Mouse (Mus musculus): ENCODE measurements at regions not wholly inside any gene's neighbourhood (a gene's known extent, or its start where the extent isn't known, plus 50 kb on each side); places are given as distances from the start of the nearest gene placed in this dataset.

DNA sequence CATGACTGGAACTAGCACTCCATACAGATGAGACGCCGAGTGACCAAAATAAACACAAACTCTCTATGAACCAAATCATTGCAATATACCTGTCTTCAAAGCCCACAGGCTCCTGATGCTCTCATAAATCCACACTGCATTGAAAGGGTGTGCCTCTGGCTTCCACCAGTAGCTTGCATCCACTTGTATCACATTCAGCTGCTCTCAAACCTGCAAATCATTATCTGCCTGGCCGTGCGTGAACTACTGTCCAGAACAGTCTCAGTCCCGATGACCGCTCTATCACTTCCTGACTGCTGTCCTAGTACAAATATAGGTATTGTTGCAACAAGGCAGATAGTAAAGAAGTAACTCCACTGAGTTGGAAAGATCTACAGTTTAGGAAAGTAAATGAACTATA, 77.9 kb upstream of the Tsc22d2 start:
- in situ Hi-C loops (cut with MboI; ENCODE audit: unreplicated experiment in 2 of 2) = no loop called here

DNA sequence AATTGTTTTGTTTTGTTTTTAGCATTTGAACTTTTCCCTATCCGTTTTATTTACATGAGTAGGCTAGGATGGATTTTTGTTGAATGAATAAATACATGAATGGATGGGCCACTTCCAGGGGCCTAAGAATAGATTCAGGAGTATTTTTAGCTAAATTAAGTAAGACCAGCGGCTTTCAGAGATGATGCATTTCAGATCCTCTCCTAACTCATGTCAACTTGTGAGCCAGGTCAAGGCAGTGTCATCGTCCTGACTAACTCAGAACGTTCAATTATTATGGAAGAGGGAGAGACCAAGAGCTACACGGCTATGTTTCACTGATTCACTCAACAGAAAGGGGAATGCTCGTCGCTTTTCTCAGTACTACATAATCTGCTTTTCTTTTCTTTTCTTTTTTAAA, 75.5 kb upstream of the Tsc22d2 start:
- in situ Hi-C loops (cut with MboI; ENCODE audit: unreplicated experiment in 2 of 2) = no loop called here

DNA sequence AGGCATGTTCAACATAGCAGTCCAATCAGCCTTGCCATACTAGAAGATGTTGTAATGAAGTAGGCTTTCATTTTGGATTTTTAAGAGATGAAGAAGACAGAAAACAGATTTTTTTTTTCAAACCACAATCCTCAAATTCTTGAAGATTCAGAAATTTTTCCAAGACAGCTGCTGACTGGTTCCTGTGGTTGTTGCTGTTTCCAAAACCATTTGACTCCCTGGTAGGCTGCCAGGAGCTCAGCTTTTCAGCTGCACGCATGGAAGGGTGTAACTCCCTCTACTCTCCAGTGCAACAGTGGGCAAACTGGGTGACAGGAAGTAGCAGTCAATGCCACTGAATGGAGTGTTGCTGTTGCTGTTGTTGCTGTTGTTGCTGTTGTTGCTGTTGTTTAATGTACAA, 72.4 kb upstream of the Tsc22d2 start:
- in situ Hi-C loops (cut with MboI; ENCODE audit: unreplicated experiment in 2 of 2) = no loop called here

DNA sequence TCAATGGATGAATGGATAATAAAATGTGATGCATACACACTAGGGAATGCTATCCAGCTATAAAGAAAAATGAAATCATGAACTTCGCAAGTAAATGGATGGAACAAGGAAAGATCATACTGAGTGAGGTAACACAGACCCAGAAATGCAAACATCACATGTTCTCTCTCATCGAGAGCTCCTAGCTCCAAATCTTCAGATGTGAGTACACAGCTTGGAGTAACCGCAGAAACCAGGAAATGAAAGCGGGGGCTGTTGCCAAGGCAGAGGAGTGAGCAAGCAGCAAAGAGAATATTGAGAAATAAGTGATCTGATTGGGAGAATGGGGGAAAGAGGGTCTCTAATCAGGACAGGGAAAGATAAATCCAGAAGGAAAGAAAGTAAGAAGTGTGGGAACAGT, 52.0 kb upstream of the Tsc22d2 start:
- in situ Hi-C loops (cut with MboI; ENCODE audit: unreplicated experiment in 2 of 2) = loop anchor here in 1 of 2 experiments (25.0 kb wide), 1 partner anchor 750 kb away; no protein-coding TSS in a partner anchor

DNA sequence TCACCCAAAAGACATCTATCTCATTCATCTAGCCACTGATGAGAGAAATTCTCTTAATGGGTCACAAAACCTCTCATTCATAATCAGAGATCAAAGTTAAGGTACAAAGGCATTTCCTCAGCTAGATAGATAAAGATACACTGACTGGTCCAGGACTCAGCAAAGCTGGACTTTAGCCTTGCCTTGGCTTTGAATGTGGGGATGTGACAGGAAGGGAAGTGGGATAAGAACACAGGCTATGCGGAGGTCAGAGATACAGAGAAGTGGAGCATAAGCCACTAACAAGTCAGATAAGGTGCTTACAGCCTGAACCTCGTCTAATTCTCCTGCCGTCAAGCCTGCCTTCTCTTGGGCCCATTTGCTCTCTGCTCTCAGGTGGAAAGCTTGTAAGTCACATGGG, 50.0 kb upstream of the Tsc22d2 start:
- in situ Hi-C loops (cut with MboI; ENCODE audit: unreplicated experiment in 2 of 2) = loop anchor here in 1 of 2 experiments (25.0 kb wide), 1 partner anchor 752 kb away; no protein-coding TSS in a partner anchor

All from v-Abl transformed pro-B cells (cell line).